Mouse (Mus musculus) adrenal gland, adult 2 months (tissue): ENCODE results near the gene Tmem191c. TPM values are rescaled to one million over a fixed set of nuclear protein-coding genes. Genes with fewer than 3 reads are reported as not detected.

Experiments used
- DNase-seq: peaks from one replicate; pipeline ENCODE4 v3.0.0; 2021
- polyA plus RNA-seq: library from polyadenylated mRNA; depleted of rRNA; stranded (reverse); fragments of >200 nt; gene quantifications from 2 replicates; pipeline ENCODE4 v1.2.3, GENCODE M21; 2012
- total RNA-seq, 2 experiments: library from RNA; stranded (reverse); gene quantifications; 2 replicates each; pipeline ENCODE4 v1.2.3; 2021

Tmem191c gene
- total and polyA plus RNA-seq, 3 experiments = 6.8 to 15.8 (median 7.9) TPM

DNA sequence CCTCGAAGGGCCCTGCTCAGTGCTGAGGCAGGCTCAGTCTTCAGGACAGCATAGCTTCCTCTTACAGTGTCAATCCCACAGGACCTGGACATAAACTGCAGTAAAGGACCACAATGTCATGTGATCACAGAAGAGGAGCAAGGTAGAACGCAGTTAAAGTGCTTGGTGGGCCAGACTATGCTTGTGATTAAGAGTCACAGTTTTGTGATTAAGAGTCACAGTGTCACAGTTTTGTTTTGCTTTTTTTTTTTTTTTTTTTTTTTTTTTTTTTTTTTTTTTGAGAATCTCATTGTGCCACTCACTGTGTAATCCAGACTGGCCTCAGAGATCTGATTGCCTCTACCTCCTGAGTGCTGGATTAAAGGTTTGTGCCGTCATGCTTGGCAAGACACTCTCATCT lies 9.8 kb upstream of the Tmem191c start:
- DNase-seq = no peak

DNA sequence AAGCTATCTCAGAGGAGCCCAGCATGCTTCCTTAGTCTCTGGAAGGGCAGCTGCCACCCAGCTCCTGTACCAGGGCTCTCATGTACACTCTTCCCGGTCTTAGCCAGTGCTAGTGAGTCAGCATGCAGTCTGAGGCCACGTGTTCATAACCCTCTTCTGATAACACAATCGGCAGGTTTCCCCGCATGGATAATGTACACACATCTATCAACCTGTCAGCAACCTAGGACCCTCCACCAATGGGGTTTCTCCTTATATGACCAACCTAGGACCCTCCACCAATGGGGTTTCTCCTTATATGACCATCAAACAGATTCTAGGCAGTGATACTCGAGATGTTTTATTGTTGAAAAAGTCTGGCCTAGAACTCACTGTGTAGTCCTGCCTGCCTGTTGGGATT lies 7.9 kb upstream of the Tmem191c start:
- DNase-seq = no peak

- no peak for DNase-seq
These were observed 6.0 kb upstream of the Tmem191c start for GRCm38 (mm10) chr16:17269872-17270271.

- DNase-seq = peak; percentile 40
These were observed 4.8 kb upstream of the Tmem191c start for GRCm38 (mm10) chr16:17271124-17271523.

DNA sequence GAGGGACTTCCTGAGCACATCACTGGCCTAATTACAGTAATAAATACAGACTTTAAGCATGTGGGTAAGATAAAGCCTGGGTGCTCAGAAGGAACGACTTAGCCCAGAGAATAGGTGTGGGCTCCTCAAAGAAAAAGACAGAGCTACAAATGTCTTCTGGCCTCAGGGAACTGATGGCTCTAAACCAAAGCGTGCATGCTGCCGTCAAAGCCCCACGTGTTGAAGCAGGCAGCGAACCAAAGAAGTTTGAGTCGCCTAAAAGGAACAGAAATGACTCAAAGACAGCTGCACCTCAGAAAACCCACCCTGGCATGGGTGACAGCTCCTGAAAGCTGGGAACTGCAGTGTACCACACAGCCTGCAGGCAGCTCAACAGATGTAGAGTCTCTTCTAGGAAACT lies 4.0 kb upstream of the Tmem191c start:
- no peak for DNase-seq

DNA sequence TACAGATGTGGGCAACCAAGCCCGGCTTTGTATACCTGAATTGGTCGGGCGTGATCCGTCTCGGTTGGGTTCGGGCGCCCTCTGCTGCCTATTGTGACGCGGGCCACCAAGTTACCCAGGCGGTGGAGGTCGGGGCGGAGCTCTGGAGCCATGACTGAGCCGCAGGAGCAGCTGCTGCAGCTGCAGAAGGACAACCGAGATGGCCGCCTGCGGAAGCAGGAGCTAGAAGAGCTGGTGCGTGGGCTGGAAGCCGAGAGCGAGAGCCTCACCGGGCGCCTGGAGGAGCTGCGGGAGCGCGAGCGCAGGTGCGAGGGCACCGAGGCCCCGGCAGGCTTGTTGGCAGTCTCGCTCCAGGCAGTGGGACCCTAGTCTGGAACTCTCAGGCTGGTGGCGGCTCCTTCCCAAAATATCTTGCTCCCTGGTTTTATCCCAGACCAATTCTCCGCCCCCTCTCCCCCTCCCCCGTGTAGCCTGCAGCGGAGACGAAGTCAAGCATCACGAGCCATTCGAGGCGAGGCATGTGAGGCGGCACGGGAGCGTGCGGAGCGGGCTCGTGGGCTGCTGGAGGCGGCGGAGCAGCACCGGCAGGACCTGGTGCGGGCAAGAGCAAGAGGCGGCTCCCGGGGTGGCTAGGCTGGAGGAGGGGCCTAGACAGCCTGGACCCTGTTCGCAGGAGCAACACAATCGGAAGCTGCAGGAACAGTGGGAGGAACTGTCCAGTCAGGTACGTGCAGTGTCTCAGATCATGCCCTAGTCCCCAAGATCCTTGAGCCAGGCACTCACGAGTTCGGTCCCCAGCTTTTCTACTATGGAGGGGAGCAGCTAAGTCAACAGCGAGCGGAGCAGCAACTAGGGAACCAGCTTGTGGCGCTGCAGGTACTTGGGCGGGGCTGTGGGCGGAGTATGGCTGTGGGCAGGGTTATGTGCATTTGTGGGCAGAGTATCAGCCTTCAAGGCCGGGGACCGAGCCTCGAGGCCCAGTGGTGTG lies 581 bp downstream of the Tmem191c start:
- peak; percentile 95 for DNase-seq

GRCm38 (mm10) chr16:17277342-17278211 lies 1.7 kb downstream of the Tmem191c start:
- peak; percentile 66 for DNase-seq

- peak; percentile 67 for DNase-seq
These were observed 4.6 kb downstream of the Tmem191c start for GRCm38 (mm10) chr16:17280471-17280870.

- DNase-seq = no peak
These were observed 7.3 kb downstream of the Tmem191c start for GRCm38 (mm10) chr16:17283151-17283550.

DNA sequence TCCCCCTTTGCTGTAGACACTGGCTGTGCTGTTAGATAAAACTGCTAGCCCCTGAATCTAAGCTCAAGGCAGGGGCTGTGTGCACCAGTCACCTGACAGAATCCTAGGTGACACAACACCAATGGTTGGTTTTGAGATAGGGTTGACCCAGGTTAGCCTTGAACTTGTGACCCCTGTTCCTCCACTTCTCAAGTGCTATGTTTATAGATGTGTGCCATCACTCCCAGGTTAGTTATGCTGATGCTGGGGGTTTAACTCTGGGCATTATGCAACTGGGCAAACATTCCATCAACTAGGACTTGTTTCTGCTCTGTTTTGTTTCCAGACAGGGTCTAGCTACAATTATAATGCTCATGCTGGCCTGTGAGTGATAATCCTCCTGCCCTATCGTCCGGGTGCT lies 11.2 kb downstream of the Tmem191c start:
- no peak for DNase-seq

GRCm38 (mm10) chr16:17291016-17291415 lies 15.1 kb downstream of the Tmem191c start:
- DNase-seq = peak; percentile 44

DNA sequence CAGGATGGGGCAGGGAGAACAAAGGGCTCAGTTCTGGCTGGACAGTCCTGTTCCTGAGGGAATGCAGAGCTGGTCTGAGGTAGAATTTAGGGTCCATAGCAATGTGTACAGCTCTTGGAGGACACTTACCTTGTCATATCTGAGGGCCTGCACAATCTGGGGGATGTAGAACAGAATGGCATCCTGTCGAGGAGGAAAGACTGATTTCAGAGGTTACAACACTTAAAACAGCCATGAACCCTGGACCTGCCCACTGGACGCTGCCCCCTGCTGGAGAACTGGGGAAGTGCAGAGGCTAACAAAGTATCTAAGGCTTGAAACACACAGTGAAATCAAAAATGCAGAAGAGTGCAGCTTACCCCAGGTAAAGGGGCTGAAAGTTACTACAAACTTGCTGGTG lies 16.9 kb downstream of the Tmem191c start:
- DNase-seq = peak; percentile 61

DNA sequence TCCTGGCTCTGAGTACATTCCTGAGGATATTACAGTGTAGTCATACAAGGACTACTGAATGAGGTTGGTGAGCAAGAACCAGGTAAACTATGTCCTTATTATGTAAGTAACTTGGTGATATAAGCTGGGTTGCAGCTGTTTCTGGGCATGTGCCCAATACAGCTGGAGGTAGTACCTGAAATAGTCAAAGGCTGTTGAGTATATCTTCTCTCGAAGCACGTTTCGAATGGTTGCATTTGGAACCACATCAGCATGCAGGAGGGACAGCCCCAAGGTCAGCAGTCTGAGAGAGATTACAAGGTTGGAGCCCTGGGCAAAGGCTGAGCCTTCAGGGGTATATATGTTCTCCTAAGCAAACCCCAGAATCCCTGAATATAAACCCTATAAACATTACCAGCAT lies 24.9 kb downstream of the Tmem191c start:
- no peak for DNase-seq

DNA sequence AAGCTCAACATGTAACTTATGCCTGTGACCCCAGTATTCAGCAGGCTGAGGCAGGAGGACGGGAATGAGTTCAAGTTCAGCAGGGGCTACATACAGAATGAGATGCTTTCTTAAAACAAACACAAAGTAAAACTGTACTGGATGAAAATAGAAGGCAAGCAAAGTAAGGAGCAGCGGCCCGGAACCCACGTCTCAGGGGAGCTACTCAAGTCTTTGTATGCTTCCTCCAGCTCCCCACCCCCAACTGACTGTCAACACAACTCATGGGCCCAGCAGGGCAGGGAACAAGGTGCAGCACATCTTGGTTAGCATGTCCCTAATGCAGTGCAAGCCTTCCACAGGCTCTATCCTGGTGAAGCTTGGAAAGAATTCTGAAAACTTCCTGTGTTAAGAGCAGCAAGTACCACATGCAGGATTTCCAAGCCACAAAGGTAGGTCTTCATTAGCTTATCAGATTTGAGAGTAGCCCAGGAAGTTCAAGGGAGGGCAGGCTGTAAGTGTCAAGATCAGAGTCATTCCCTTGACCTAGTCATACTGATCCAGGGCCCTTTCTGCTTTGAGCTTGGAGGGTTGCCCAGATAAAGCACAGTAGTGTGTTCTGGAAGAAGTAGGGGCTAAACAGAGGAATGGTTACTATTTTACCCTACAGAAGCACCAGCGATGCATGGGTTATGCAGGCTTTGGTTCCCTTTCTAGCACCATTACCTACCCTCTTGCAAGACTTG lies 27.8 kb downstream of the Tmem191c start:
- peak; percentile 56 for DNase-seq

DNA sequence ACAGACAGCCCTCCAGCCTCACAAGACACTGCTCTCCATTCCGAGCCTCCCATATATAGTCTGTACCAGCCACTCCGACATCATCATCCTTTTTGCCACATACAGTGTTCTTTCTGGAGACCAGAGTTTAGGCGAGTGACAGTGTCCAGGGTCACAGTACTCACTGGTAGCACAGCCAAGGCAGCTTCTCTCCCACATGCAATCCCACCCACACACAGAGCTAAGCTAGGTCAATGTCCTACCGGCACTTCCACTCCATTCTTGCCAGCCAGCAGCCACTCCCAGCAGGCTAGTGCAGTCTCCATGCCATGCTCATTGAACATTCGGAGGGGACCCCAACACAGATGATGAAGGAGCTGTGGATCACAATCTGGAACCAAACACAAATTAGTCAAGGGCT lies 31.6 kb downstream of the Tmem191c start:
- DNase-seq = no peak

GRCm38 (mm10) chr16:17309036-17309435 lies 33.2 kb downstream of the Tmem191c start:
- DNase-seq = no peak

DNA sequence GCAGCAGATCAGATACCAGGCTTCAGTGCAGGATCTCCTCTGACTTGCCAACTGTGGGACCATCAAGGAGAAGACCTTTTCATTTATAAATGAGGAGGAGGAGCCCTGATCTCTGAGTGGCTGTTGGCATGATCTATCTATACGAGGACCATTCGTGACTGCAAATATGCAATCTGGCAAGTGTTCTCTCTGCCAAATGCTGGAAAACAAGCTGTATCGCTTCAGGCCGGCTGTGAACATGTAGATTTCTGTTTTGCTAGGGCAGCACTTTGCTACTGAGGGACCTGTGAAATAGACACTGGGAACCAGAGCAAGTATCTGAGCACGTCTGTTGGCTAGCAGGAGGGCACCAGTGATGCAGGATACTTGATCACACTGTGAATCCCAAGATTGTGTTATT lies 36.7 kb downstream of the Tmem191c start:
- DNase-seq = no peak

DNA sequence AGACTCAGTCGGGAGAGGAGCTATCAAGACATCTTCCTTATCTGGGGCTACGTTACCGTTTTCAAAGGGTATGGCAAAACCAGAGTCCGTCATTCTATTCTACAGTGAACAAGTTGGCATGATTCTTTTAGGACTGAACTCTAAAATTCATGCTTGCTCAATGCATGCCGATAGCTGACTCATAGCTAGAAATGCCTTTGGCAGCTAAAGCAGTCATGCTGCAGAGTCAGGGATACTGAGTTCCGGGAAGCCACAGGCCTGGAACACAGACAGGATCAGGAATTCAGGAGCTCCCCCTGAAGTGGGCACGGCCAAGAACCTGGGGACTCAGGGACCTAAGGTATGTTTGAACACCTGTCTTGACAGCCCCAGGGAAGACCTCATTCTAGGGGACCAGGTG lies 40.7 kb downstream of the Tmem191c start:
- DNase-seq = peak; percentile 58

- DNase-seq = no peak
These were observed 45.6 kb downstream of the Tmem191c start for GRCm38 (mm10) chr16:17321481-17321880.

- no peak for DNase-seq
These were observed 48.9 kb downstream of the Tmem191c start for GRCm38 (mm10) chr16:17324745-17325144.

DNA sequence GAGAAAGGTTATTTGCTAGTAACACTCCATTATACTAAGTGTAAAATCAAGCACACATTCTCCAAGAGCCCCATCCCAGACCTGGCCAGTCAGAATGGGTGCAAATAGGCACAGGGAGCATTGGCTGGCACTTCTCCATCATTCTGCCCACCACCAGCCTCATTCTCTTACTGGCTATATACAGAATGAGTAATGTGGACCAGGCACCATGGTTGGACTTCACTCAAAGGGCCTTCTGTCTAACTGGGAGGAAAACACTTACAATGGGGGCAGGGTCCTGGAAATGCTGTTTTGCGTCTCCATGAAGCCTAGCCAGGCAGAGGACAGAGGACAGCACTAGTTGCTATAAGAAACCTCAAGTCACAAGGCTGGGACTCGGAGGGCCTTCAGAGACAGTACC lies 50.2 kb downstream of the Tmem191c start:
- DNase-seq = no peak
